Mouse (Mus musculus) hindbrain, embryonic 13.5 days (tissue): ENCODE results near the gene Cyfip2. TPM values are rescaled to one million over a fixed set of nuclear protein-coding genes. Genes with fewer than 3 reads are reported as not detected.
A peak's percentile ranks its signal among the peaks of the same experiment; 100 is the strongest.

Experiments used
- ATAC-seq: fragments of 200-750 bp; cut with Nextera tagmentation; 2 replicates; pipeline ENCODE4 v1.8.0; 2017; ENCODE audit warnings: moderate TSS enrichment; ENCODE audit not compliant: low FRiP score
- H3K27ac ChIP-seq: fragments of 300-500 bp; sonication (generic); 2 replicates; pipeline ENCODE4 v1.5.1; 2015; ENCODE audit warnings: inconsistent platforms, mild to moderate bottlenecking, moderate library complexity
- H3K27me3 ChIP-seq: fragments of 300-500 bp; sonication (generic); 2 replicates; pipeline ENCODE4 v1.6.1; 2015; ENCODE audit warnings: mild to moderate bottlenecking, inconsistent platforms
- H3K36me3 ChIP-seq: fragments of 300-500 bp; sonication (generic); 2 replicates; pipeline ENCODE4 v1.6.1; 2015; ENCODE audit warnings: mild to moderate bottlenecking, inconsistent platforms
- H3K4me1 ChIP-seq: fragments of 300-500 bp; sonication (generic); replicated peaks from 2 replicates; pipeline ENCODE4 v1.6.1; 2015; ENCODE audit warnings: inconsistent platforms
- H3K4me2 ChIP-seq: fragments of 300-500 bp; sonication (generic); 2 replicates; pipeline ENCODE4 v1.6.1; 2015; ENCODE audit warnings: inconsistent platforms, mild to moderate bottlenecking, moderate library complexity
- H3K4me3 ChIP-seq: fragments of 300-500 bp; sonication (generic); 2 replicates; pipeline ENCODE4 v1.5.1; 2015; ENCODE audit warnings: mild to moderate bottlenecking, inconsistent platforms
- H3K9ac ChIP-seq: fragments of 300-500 bp; sonication (generic); 2 replicates; pipeline ENCODE4 v1.6.1; 2015; ENCODE audit warnings: mild to moderate bottlenecking, inconsistent platforms
- H3K9me3 ChIP-seq: fragments of 300-500 bp; sonication (generic); 2 replicates; pipeline ENCODE4 v1.6.1; 2016; ENCODE audit warnings: inconsistent platforms
- WGBS: fragments of 180-500 bp; shearing (Covaris S2); methylation state at CpG from one replicate; pipeline ENCODE4 v1.1.7; 2015; 5-methylcytosine and 5-hydroxymethylcytosine counted together
- polyA plus RNA-seq: library from polyadenylated mRNA; unstranded; fragments of >200 nt; fragmentation: Nextera tagmentation; extraction: Ambion mirVana; gene quantifications from 2 replicates; pipeline ENCODE4 v1.2.1, GENCODE M21; 2015

The Cyfip2 gene
- polyA plus RNA-seq, 1 experiment from 2014 or later = 74.9 TPM

DNA sequence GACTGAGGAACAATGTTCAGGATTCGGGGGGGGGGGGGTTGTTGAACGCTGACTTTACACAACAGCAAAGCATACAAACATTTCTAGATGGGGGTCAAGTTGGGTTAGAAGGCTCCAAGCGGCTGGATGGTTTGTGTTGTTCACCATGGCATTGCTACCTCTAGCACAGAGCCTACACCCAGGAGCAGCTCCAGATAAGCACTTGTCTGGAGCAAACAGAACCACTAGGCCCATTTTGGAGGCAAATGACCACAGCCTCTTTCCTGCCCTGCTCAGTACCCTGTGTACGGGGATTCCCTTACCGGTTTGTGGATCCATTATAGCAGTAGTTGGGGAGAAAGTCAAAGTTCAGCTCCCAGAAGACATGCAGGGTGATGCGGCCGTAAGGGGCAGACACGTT, 70.7 kb downstream of the Cyfip2 start:
- no peak overlapping the region for H3K9ac ChIP-seq
- 90% methylated on average over 8 of the region's 8 CpGs for WGBS
- H3K4me3 ChIP-seq = no peak overlapping the region
- no peaks in the 10 kb centered on the region for H3K27me3 ChIP-seq
- no peak overlapping the region for H3K27ac ChIP-seq
- no peak for ATAC-seq
- H3K9me3 ChIP-seq = no peaks in the 10 kb centered on the region
- no peaks in the 10 kb centered on the region for H3K4me1 ChIP-seq
- no peak overlapping the region for H3K4me2 ChIP-seq
- H3K36me3 ChIP-seq = peaks cover 87% of the 10 kb centered on the region

DNA sequence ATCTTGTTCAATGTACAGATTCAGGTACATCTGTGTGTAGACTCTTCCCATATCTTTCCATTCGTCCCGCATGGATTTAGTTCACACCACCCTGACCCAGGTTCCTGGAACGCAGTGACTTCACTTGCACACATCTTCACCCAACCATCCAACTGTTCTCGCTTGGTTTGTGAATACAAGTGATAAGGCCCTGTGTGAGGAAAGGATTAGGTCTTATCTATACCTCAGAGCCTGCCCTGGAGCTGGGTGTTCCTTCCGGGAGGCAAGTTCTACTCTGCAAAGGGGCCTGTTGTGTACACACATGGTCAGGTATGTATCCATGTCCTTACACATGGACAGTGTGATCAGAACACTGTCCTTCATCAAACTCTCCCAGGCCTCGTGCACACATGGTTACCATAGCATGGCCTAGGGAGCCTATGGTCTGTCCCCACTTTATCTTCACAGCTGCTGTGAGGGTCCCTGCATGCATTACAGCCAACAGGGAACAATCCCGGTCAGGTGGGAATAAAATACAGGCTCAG, 71.4 kb downstream of the Cyfip2 start:
- Histone ChIP-seq H3K27ac (no peak overlapping the region), H3K9ac (no peak overlapping the region), H3K9me3 (no peaks in the 10 kb centered on the region), H3K36me3 (peaks cover 79% of the 10 kb centered on the region), H3K4me3 (no peak overlapping the region), H3K4me1 (peaks cover 3% of the 10 kb centered on the region), H3K27me3 (no peaks in the 10 kb centered on the region), H3K4me2 (no peak overlapping the region)
- 97% methylated on average over 7 of the region's 7 CpGs for WGBS
- ATAC-seq = no peak

DNA sequence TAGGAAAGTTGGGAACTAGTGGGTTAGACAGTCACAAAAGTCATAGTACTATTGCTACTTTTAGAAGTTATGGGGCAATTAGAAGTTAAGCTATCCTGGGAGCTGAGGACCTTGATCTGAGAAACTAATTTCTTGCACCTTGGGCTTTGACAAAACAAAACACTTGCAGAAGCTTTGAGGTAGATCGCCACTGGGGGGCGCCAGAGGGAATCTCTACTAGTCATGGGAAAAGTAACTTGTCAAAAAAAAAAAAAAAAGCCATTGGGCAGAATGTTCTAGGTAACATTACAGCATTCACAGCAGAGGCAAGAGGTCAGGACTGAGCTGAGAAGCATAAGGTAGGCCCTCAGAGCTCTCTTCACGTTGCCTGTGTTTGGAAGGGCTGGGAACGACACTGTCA, 75.7 kb downstream of the Cyfip2 start:
- Histone ChIP-seq H3K36me3 (peaks cover 66% of the 10 kb centered on the region), H3K9ac (no peak overlapping the region), H3K27me3 (no peaks in the 10 kb centered on the region), H3K4me3 (no peak overlapping the region), H3K4me1 (peaks cover 27% of the 10 kb centered on the region), H3K9me3 (no peaks in the 10 kb centered on the region), H3K4me2 (no peak overlapping the region), H3K27ac (no peak overlapping the region)
- ATAC-seq = no peak
- WGBS = 48% methylated on average over 4 of the region's 4 CpGs

- peak; percentile 65 for ATAC-seq
- peaks cover 27% of the 10 kb centered on the region for H3K4me1 ChIP-seq
- no peaks in the 10 kb centered on the region for H3K27me3 ChIP-seq
- peak within 1 kb of the TSS; percentile 25; the same call in 1 of the 2 replicates for H3K4me2 ChIP-seq
- WGBS = 24% methylated on average over 11 of the region's 11 CpGs
- peak within 1 kb of the TSS; percentile 46; the same call in 1 of the 2 replicates for H3K9ac ChIP-seq
- H3K27ac ChIP-seq = peak within 1 kb of the TSS; percentile 66
- H3K4me3 ChIP-seq = no peak within 1 kb of the TSS
- H3K36me3 ChIP-seq = peaks cover 66% of the 10 kb centered on the region
- no peaks in the 10 kb centered on the region for H3K9me3 ChIP-seq
Observed at GRCm38 (mm10) chr11:46235334-46235733, 77.3 kb downstream of the Cyfip2 start, which contains the start of gene Fndc9. Gene Fndc9 (plus strand): TSS chr11:46235531.

DNA sequence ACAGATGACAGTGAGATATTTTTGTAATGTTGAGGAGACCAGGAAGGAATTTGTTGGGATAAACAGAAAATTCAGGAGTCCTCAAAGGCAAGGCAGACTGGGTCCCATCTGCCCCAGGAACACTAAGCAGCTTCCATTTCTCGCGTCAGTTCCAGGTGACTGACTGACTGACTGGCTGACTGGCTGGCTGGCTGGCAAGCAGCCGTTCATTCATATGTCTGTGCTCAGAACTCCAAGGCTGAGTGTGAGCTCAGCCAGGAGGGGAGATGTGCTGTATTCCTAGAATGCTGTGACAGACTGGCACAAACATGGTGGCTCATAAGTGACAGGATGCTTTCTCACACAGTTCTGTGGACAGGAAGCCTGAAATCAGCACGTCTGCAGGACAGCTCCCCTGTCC, 78.7 kb downstream of the Cyfip2 start:
- WGBS = 69% methylated on average over 4 of the region's 4 CpGs
- Histone ChIP-seq H3K9ac (no peak overlapping the region), H3K4me2 (no peak overlapping the region), H3K4me3 (no peak overlapping the region), H3K4me1 (peaks cover 27% of the 10 kb centered on the region), H3K36me3 (peaks cover 66% of the 10 kb centered on the region), H3K27ac (peak overlapping the region; percentile 66; the same call in 1 of the 2 replicates), H3K27me3 (no peaks in the 10 kb centered on the region), H3K9me3 (no peaks in the 10 kb centered on the region)
- ATAC-seq = no peak

GRCm38 (mm10) chr11:46232803-46233202, 79.9 kb downstream of the Cyfip2 start:
- Histone ChIP-seq H3K4me2 (no peak overlapping the region), H3K4me3 (no peak overlapping the region), H3K27ac (no peak overlapping the region), H3K4me1 (peaks cover 27% of the 10 kb centered on the region), H3K9ac (no peak overlapping the region), H3K27me3 (no peaks in the 10 kb centered on the region), H3K36me3 (peaks cover 61% of the 10 kb centered on the region), H3K9me3 (no peaks in the 10 kb centered on the region)
- no peak for ATAC-seq
- 84% methylated on average over 4 of the region's 4 CpGs for WGBS

- peaks cover 56% of the 10 kb centered on the region for H3K36me3 ChIP-seq
- H3K4me3 ChIP-seq = no peak overlapping the region
- ATAC-seq = no peak
- no peak overlapping the region for H3K9ac ChIP-seq
- WGBS = 63% methylated on average over 6 of the region's 6 CpGs
- no peak overlapping the region for H3K27ac ChIP-seq
- no peaks in the 10 kb centered on the region for H3K9me3 ChIP-seq
- H3K4me2 ChIP-seq = no peak overlapping the region
- H3K27me3 ChIP-seq = no peaks in the 10 kb centered on the region
- peaks cover 13% of the 10 kb centered on the region for H3K4me1 ChIP-seq
Observed at GRCm38 (mm10) chr11:46230184-46230583, 82.5 kb downstream of the Cyfip2 start.

GRCm38 (mm10) chr11:46225345-46225744, 87.3 kb downstream of the Cyfip2 start:
- peaks cover 6% of the 10 kb centered on the region for H3K4me1 ChIP-seq
- H3K4me2 ChIP-seq = no peak overlapping the region
- WGBS = 89% methylated on average over 5 of the region's 5 CpGs
- H3K9ac ChIP-seq = no peak overlapping the region
- no peak overlapping the region for H3K4me3 ChIP-seq
- peaks cover 67% of the 10 kb centered on the region for H3K36me3 ChIP-seq
- H3K27ac ChIP-seq = no peak overlapping the region
- H3K9me3 ChIP-seq = no peaks in the 10 kb centered on the region
- H3K27me3 ChIP-seq = no peaks in the 10 kb centered on the region
- no peak for ATAC-seq

- no peak overlapping the region for H3K4me2 ChIP-seq
- no peak for ATAC-seq
- peaks cover 52% of the 10 kb centered on the region for H3K36me3 ChIP-seq
- no peak overlapping the region for H3K4me3 ChIP-seq
- no peak overlapping the region for H3K27ac ChIP-seq
- H3K9ac ChIP-seq = no peak overlapping the region
- H3K4me1 ChIP-seq = peaks cover 24% of the 10 kb centered on the region
- WGBS = 86% methylated on average over 2 of the region's 2 CpGs
- H3K9me3 ChIP-seq = no peaks in the 10 kb centered on the region
- H3K27me3 ChIP-seq = no peaks in the 10 kb centered on the region
Observed at GRCm38 (mm10) chr11:46223575-46223974, 89.1 kb downstream of the Cyfip2 start.

DNA sequence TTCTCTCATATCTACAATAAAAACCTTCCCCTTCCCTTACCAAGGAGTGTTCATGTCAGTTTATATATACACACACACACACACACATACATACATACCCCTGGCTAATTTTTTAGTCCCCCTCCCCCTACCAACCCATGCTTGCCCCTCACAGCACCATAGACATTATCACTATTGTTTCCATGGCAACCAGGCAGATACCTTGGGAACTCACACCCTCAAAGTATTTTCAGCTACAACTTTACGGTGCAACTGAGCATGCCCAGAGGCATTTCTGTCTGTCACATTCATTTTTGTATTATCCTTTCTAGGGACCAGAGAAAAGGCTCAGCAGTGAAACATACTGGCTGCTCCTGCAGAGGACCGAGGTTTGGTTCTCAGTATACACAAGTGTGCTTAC, 92.4 kb downstream of the Cyfip2 start:
- Histone ChIP-seq H3K4me3 (no peak overlapping the region), H3K9me3 (no peaks in the 10 kb centered on the region), H3K9ac (no peak overlapping the region), H3K36me3 (peaks cover 54% of the 10 kb centered on the region), H3K4me2 (no peak overlapping the region), H3K4me1 (peaks cover 45% of the 10 kb centered on the region), H3K27me3 (no peaks in the 10 kb centered on the region), H3K27ac (peak overlapping the region; percentile 95)
- no peak for ATAC-seq
- 64% methylated on average over 2 of the region's 2 CpGs for WGBS

- ATAC-seq = no peak
- H3K27ac ChIP-seq = peak overlapping the region; percentile 95
- WGBS = 63% methylated on average over 9 of the region's 9 CpGs
- H3K9me3 ChIP-seq = no peaks in the 10 kb centered on the region
- H3K36me3 ChIP-seq = peaks cover 49% of the 10 kb centered on the region
- H3K4me2 ChIP-seq = no peak overlapping the region
- no peaks in the 10 kb centered on the region for H3K27me3 ChIP-seq
- H3K4me3 ChIP-seq = no peak overlapping the region
- peaks cover 53% of the 10 kb centered on the region for H3K4me1 ChIP-seq
- peak overlapping the region; percentile 49; the same call in 1 of the 2 replicates for H3K9ac ChIP-seq
Observed at GRCm38 (mm10) chr11:46219380-46219779, 93.3 kb downstream of the Cyfip2 start.

DNA sequence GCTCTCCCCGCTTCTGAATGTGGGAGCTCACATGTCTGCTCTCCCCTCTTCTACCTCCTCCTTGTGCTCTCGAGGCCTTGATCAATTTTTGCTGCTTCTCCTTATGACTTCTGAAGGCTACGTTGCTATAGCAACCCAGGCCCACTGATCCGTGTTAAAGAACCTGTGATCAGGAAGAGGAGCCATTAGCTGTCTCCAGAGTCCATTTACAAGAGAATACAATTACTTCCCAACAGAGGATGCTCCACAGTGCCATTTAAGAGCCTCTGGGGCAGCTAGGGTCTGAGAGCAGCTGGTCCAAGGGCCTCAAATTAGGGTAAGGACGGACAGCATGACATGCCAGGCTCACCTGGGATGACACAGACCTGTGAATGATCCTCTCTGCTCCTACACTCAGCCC, 94.1 kb downstream of the Cyfip2 start:
- Histone ChIP-seq H3K36me3 (peaks cover 47% of the 10 kb centered on the region), H3K9me3 (no peaks in the 10 kb centered on the region), H3K9ac (peak overlapping the region; percentile 49; the same call in 1 of the 2 replicates), H3K4me1 (peaks cover 58% of the 10 kb centered on the region), H3K27ac (peak overlapping the region; percentile 95), H3K4me2 (peak overlapping the region; percentile 20; the same call in 1 of the 2 replicates), H3K4me3 (no peak overlapping the region), H3K27me3 (no peaks in the 10 kb centered on the region)
- WGBS = 22% methylated on average over 5 of the region's 5 CpGs
- ATAC-seq = peak; percentile 63

DNA sequence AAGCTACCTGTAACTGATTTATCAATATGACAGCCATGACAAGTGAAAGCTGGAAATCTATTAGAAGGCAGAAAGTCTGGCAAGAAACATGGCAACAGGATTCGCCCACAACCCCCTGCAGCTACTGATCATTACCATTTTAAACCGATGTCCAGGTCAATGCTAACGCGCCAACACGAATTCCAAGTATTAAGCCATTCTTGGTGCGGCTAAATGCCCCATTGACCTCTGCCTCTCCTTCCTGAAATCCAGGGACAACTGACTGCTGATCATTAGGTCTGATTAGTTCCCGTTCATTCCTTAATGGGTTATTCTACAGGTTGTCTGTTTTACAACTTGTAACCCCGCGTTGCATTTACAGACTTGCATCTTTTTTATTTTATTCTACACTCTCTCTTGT, 95.0 kb downstream of the Cyfip2 start:
- Histone ChIP-seq H3K4me3 (no peak overlapping the region), H3K36me3 (peaks cover 38% of the 10 kb centered on the region), H3K4me1 (peaks cover 58% of the 10 kb centered on the region), H3K27ac (peak overlapping the region; percentile 95), H3K9me3 (no peaks in the 10 kb centered on the region), H3K9ac (0 out of 2 replicates have a peak overlapping the region, but pooled peaks have one; percentile 49), H3K27me3 (no peaks in the 10 kb centered on the region), H3K4me2 (no peak overlapping the region)
- WGBS = 78% methylated on average over 9 of the region's 9 CpGs
- ATAC-seq = no peak
